Mouse (Mus musculus): ENCODE results near the gene Opcml. TPM values are rescaled to one million over a fixed set of nuclear protein-coding genes. Genes with fewer than 3 reads are reported as not detected.

Opcml gene
- total RNA-seq, 2 experiments from 2014 or later: 280 to 284 TPM

DNA sequence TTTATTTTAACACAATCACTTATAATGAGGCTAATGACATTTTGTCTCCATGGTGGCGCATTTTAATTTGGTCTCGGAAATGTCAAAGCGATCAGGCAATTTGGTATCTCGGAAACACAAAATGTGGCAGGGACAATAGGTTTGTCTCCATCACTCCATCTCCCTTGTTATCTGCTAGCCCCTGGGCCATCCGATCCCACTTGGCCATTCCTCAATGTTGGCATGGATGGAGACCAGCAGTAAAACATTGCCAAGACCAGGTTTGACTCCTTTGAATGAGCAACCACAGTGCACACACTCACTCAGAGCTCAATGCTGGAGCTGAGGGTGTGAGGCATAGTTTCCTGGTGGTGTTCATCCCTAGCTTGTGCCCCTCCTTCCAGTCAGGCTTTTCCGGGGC lies 32.1 kb downstream of the Opcml start:
- intact Hi-C loops (cut with DNase I): no loop called here
- no peak for DNase-seq

DNA sequence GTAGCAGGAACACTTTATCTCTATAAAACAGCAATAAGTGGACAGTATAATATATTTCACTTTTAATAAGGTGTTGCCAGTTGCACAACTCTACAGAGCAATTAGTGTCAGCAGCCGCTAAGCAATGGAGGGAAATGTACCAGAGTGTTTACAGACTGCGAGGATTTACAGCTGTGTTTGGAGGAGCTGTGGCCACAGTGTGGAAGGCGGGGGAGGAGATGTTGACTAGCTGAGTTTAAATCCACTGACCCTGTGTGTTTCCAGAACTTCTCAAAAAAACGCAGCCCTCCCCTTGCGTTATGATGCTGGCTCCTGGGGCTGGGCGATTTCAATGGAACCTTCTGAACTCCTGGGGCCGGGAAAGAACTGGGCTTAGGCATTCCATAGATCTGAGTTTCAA lies 33.8 kb downstream of the Opcml start:
- intact Hi-C loops (cut with DNase I): no loop called here
- no peak for DNase-seq

DNA sequence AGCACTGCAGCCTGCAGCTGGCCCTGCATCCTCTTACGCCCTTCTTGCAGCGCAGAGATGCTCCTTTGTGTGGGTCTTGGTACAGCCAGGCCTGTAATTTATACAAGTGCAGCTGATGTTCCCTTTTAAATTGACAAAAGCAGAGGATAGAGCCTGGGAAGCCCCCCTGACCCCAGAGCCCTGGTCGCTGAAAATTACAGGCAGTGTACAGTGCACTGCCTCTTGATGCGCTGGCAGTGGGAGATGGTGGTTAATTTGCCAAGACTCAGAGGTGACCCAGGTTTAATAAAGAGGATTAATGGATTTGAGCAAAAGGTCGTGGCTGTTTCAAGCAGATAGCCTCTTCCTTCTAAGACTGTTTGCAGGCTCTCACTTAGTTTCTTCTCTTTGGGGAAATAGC lies 39.9 kb downstream of the Opcml start:
- no peak for DNase-seq
- intact Hi-C loops (cut with DNase I): no loop called here

DNA sequence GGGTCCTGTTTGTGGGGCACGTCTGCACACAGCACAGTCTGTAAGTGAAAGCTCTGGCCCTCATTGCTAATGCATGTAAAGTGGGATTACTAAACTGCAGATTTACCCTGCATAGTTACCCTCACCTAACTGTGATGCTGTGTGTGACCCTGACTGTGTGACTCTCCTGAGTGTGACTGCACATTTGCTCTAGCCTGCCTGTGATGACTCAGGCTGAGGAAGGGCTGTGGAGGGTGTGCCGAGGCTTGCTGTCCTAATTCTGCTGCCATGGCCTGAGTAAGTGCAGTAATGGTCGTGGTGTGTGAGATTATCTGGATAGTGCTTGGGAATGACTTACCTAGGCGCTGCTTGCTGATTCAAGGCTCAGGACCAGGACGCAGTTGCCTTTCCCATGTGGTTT lies 52.2 kb downstream of the Opcml start:
- DNase-seq: no peak
- intact Hi-C loops (cut with DNase I): no loop called here

DNA sequence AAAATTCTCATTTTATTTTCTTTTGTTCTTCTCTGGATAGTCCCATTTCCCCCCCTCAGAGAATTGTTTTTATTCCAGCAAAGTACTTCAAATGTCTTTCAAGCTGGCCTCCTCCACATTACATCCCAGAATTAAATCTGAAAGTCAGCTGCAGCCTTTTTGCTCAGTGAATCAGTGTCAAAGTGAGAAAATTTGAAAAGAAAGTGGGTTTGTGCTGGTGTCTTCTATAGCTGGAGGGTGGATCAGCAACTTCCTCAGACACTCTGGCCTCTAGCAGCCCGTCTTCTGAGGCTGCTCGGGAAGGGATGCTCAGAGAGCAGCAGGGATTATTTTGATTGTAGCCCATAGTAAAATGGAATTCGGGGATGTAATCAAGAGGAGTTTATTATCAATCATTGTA lies 81.0 kb downstream of the Opcml start:
- no peak for DNase-seq
- intact Hi-C loops (cut with DNase I): no loop called here

DNA sequence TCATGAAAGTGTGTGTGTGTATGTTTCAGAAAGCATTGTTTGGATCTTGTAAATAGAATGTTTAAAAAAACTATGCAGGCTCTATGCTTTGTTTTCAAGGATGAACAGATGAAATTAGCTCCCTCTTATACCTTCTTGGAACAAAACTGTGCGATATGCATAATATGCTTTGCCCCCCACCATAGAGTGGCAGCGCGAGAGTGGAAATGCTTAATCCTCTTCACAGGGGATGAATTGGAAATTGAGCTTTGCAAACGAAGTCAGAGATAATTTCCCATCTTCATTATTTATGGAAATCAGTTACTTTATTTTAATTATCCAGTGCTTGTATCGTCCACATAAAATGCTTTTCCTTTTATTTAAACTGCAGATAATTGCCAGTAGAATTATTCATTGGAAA lies 99.1 kb downstream of the Opcml start:
- intact Hi-C loops (cut with DNase I): no loop called here
- no peak for DNase-seq

DNA sequence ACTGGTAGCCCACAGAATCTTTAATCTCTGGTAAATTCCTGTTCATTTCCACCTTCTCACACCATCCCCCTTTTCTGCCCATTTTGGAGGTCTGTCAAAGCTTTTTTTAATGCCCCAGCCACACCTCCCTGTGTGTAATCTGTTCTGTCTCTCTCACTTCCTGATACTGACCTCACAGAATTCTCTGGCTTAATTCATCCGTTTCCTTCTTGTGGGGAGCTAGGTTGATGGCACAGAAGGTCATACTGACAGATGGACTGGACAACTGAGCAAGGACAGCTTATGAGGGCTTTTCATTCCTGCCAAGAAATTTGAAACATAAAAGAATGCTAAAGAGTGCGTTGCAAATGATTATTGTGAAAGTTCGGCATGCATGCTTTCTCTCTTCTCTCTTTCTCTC lies 126.7 kb downstream of the Opcml start:
- intact Hi-C loops (cut with DNase I): loop anchor here (5.0 kb wide), 1 partner anchor 505 kb away; no protein-coding TSS in a partner anchor
- no peak for DNase-seq

DNA sequence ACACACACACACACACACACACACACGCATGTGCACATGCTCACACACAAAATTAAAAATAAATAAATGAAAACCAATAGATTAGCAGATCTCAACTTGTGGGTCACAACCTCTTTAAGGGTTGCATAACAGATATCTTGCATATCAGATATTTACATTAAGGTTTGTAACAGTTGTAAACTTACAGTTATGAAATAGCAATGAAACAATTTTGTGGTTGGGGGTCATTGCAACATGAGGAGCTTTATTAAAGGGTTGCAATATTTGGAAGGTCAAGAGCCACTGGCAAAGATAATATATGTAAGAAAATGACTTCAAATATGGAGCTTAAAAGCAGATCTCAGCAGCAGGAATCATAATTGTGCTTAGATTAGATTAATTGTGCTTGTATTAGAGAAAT lies 132.9 kb downstream of the Opcml start:
- intact Hi-C loops (cut with DNase I): no loop called here
- no peak for DNase-seq

DNA sequence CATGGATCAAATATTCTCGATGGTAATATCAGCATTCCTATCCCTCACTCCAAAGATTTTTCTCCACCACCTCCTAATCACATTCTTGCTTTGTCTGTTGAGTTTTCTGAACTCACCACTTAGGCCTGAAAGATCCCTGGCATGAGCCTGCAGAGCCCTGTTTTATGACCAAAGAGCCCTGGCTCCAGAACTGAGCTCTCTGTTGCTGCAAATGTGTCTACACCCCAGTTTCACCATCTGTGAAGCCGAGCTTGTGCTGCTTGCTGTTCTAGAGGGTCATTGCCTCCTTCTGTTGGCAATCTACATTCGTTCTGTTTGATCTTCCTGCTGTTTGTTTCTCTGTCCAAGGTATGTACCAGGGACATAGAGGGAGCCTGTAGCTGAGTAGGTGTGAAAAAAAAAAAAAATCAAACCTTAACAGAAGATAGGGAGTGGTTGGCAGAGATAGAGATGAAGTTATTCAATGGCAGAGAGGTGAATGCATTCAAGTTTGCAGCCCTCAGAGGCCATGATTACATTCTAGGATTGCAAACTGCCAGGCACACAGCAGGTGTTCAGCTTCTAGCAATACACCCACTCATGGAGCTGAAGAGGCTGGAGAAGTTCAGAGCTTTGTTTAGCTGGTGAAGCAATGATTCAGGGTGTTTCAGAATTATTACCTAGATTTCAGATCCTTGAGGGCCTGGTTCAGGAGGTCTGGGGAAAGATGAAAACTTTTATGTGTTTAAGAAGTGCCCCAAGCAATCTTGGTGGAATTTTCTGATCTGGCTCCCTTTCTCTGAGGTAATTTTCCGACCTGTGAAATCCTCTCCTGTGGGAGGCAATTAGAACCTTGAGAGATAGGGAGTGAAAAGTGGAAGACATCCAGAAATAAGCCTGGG lies 133.6 kb downstream of the Opcml start:
- no peak for DNase-seq
- intact Hi-C loops (cut with DNase I): no loop called here

DNA sequence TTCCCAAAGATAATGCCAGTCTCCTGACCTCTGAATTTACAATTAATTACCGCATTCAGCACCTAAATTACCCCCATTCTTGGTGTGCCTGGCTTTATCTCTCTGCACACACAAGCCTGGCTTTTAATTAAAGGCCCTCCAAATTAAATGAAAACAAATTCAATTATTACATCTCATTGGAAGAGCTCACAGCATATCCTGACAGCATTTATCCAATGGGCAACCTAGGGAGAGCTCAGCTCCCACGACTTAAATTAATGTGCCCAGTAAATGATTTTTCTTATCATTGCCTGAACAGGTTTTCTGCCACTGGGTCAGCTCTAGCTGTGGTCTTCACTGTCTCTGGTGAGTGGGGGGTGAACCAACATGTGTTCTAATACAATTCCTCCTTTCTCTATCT lies 135.1 kb downstream of the Opcml start:
- DNase-seq: no peak
- intact Hi-C loops (cut with DNase I): no loop called here

DNA sequence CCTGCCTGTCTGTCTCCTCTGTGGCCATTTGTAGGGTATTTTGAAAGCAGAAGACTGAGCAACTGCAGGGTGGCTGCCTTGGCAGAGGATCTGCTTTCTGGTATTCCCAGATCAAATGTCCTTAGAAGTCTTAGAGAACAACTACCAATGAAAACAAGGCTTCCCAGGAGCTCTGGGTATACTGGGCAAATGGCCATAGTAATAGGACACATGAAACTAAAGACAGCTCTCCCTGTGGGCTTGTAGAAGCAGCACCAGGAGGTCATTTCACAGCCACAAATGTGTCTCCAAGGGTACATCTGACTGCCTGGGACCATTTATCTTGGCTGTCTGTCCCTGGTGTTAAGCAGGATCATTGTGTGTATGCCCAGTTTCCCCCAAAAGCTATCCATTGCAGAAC lies 146.7 kb downstream of the Opcml start:
- no peak for DNase-seq
- intact Hi-C loops (cut with DNase I): no loop called here

DNA sequence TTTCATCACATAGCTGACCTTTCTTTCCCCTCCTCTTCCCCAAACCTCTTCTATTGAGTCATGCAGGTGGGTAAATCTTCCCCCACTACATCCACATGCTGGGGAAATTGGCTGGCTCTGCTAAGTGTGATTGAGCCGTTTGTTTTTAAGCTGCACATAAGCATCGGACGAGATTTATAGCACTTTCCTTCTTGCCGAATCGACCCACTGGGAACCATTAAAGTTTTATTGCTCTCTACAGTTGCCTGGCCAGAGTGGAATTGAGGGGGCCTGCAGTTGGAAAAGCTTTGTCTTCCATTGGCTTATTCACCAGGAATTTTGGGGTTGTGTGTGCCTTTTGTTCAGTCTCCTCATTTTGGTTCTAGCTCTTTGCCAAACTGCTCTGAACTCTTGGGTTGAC lies 147.1 kb downstream of the Opcml start:
- no peak for DNase-seq
- intact Hi-C loops (cut with DNase I): no loop called here

DNA sequence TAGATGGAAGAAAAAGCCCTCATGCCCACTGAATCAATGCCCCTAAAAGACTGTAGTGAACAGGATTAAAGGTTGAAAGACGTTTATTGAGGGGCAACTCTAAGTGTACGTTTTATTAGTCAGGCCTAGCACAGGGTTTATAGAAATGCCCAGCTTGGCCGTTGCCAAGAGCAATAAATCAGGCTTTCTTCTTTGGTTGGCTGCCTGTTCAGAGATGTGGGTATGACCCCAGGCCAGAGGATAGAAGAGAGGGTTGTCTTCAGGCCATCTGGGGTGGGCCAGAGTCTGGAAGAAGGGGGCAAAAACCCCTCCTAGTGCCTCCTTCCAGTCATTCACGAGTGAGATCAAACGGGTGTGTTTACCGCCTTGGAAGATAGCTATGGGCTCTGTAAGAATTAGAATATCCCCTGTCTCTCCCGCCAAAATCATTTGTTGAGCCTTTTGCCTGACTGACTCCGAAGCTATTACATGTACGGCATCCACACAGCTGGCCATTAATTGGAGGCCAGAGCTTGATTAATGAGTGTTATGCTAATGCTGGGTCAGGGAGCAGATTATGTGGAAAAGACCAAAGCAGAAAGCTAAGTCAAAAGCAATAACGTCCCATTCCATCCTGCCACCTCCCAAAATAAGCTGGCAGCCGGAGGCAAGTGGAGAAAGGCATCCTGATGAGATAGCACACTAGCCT lies 154.9 kb downstream of the Opcml start:
- no peak for DNase-seq
- intact Hi-C loops (cut with DNase I): no loop called here

DNA sequence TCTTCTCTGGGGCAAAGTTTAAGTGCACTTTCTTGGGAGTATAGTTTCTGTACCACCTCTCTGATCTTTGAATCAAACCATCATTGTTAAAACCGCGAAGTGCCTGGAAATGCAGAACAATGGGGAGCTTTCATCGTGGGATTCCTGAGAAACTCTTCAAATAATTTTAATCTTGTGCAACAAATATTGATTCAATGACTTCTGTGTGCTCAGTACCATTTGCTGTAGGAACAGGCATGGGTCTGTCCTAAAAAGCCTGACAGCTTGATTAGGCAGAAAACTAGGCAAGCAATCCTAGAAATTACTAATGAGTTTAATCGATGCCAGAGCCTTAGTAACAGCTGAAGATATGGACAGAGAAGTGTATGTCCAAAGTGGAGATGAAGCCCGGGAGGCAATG lies 160.5 kb downstream of the Opcml start:
- intact Hi-C loops (cut with DNase I): no loop called here
- DNase-seq: no peak

DNA sequence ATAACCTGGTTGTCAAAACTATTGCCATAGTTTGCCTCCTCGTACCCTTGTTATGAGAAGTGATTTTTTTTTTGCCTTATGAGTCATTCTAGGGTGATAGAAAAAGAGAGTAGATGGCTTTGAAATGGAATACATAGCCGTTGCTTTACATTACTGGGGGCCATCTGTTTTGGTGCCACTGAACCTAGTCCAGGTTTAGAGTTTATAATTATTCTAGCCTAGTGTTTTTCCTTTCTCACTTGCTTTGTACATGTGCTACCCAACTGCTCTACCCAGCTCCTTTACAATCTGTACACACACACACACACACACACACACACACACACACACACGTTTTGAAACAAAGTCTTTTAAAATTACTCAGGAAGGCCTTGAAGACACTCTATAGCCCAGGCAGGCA lies 171.1 kb downstream of the Opcml start:
- DNase-seq: no peak
- intact Hi-C loops (cut with DNase I): no loop called here

DNA sequence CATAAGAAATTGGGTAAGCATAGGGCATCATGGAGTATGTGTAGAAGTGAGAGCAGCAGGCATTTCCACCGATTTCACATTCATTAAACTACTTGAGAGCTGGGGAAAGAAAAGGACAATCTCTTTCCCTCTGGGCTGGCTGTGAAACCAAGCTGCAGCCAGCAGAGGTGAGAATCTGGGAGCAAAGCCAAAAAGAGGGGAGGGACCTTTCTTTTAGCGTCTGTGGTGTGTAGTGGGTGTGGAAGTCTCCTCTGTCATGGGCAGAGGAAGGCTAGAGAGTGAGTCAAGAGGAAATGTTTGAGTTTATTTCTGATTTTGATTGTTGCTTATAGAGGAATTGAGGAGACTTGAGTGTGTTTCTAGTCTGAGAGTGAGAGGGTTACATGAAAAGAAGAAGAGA lies 172.8 kb downstream of the Opcml start:
- DNase-seq: no peak

DNA sequence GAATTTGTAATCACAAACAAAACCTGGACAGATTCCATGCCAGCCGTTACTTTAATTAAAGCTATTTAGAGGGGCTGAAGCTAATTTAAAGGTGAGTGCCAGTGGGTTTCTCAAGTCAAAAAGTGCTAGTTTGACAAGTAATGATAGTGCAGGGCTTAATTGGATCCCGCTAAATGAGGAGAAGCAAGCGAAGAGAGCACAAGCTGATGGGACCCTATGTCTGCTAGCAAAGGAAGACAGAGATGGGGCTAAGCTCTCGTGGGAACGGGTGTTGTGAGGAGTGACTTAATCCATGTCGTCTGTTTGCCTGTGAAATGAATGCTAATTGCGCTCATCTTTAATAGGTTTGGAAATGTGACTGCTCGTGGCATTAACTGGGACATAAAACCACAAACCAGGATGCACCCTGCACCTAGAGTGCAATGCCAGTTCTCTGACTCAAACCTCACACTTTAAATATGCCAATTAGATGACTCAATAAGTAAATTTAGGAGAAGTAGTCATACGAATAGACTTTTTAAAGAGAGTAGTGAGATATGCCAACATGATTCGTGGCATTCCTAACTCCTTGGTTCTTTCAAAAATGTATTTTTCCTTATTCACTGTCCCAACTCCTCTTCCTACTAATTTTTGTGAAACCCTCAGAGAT lies 174.5 kb downstream of the Opcml start:
- no peak for DNase-seq
- intact Hi-C loops (cut with DNase I): no loop called here

More for the DNA sequence above, 172.8 kb downstream of the Opcml start:
- intact Hi-C loops (cut with DNase I): no loop called here

DNA sequence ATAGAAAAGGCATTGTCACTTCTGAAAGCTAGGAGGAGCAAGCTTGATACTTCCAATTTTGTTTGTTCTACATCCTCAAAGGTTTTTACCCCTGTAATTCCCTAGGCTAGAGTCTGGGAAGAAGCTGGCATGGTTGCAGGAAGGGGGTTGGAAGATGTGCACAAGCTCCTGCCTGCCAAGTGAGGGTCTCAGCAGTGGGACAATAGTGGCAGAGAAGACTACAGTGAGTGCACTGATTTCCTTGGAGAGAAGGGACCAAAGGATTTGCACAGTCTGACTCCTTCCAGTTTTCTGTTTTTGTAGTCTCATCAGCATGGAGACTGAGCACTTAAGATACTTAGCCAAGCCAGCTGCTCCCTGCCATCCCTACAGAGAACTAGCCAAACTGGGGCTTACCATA lies 177.7 kb downstream of the Opcml start:
- intact Hi-C loops (cut with DNase I): no loop called here
- peak; percentile 34 for DNase-seq

DNA sequence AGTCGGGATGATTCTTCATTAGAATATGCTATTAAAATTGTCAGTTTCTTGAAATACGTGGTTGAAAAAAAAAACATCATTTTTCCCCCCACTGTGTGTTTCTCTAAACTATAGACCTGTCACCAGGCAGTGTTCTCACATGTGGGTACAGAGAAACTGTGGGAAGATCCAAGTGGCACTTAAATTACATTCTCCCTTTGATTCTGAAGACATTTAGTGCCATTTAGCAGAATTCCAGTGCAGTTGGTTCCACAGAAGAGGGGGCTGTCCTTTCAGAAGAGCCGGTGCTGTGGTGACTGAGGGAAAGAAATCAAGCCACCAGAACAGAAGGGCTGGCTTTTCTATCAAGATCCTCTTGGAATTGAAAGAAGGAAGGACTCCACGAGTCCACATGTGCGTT lies 181.7 kb downstream of the Opcml start:
- intact Hi-C loops (cut with DNase I): no loop called here
- no peak for DNase-seq

DNA sequence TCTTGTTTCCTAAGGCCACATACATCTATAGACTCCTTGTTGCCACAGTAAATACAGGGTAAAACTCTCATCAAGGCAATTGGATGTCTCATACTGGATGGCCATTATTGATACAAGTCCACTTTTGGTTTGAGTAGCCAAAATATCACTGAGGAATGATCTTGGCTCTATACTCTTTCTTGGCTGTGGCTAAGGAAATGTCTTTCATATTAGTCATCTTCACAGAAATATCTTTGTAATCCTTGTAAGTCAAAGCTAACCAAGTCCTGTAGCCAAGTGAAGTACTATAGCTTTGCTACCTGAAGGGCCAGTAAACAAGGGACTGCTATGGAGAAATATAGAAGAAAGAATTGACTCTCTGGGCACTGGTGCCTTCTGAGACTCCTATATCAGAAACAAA lies 192.0 kb downstream of the Opcml start:
- intact Hi-C loops (cut with DNase I): no loop called here
- DNase-seq: no peak

DNA sequence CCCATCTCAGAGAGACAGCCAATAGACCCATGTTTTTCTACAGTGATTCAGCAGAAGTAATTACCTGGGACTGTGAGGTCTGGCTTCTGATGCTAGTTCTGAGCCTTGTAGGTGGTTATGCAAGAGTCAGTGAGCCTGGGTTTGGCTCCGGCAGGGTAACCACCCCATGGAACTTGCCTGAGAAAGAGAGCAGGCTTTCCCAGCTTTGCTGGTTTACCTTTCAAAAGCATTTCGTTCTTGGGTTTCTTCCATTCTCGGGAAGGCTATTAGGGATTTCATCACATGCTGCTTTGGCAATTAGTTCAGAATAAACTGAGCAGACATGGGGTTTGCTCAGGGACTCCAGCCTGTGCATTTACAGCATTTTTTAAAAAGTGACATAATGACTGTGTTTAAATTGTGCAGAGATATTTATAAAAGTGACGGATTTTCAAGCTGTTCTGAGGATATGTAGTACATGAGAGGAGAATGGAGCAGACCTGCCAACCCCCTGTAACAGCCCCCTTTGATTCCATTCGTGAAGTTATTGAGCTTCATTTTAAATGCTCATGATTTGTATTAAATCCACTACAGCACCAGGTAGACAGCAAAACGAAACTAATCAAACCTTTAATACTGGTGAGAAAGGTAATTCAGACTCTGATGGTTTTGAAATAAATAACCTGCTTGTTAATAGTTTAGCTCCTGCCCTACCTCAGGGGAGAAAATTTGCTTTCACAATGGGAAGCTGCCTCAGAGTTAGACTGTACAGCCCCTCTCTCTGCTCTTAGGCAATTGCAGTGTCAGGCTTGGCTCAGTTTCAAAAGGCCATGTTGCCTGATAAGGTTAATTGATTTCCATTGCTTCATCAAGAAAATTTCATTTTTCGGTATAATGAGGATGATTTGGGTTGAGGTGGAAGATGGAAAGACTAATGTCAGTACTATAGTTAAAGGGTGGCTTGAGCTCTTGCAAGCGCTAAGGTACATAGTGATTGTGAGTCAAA lies 196.3 kb downstream of the Opcml start:
- DNase-seq: peak; percentile 18
- intact Hi-C loops (cut with DNase I): no loop called here
